Mouse (Mus musculus) intestine, embryonic 16.5 days (tissue): ENCODE data around the gene Zdhhc7. TPM values are rescaled to one million over a fixed set of nuclear protein-coding genes. Genes with fewer than 3 reads are reported as not detected.

Source experiments
- ATAC-seq: fragments of 200-750 bp; cut with Nextera tagmentation; 2 replicates; pipeline ENCODE4 v1.8.0; 2017; ENCODE audit warnings: moderate TSS enrichment, moderate library complexity
- H3K27ac ChIP-seq: fragments of 300-500 bp; sonication (generic); 2 replicates; pipeline ENCODE4 v1.5.1; 2014; ENCODE audit warnings: mild to moderate bottlenecking, low read length
- H3K27me3 ChIP-seq: fragments of 300-500 bp; sonication (generic); replicated peaks from 2 replicates; pipeline ENCODE4 v1.6.1; 2014; ENCODE audit warnings: low read length, control low read depth, mixed read lengths; ENCODE audit not compliant: control insufficient read depth, insufficient read depth
- H3K36me3 ChIP-seq: fragments of 300-500 bp; sonication (generic); 2 replicates; pipeline ENCODE4 v1.6.1; 2014; ENCODE audit warnings: low read length, control low read depth; ENCODE audit not compliant: control insufficient read depth, insufficient read depth
- H3K4me1 ChIP-seq: fragments of 300-500 bp; sonication (generic); 2 replicates; pipeline ENCODE4 v1.6.1; 2014; ENCODE audit warnings: low read length, control low read depth, mixed read lengths; ENCODE audit not compliant: control insufficient read depth, insufficient read depth
- H3K4me2 ChIP-seq: fragments of 300-500 bp; sonication (generic); 2 replicates; pipeline ENCODE4 v1.6.1; 2014; ENCODE audit warnings: low read depth, low read length, control low read depth
- H3K4me3 ChIP-seq: fragments of 300-500 bp; sonication (generic); 2 replicates; pipeline ENCODE4 v1.5.1; 2014; ENCODE audit warnings: mild to moderate bottlenecking, low read length
- H3K9ac ChIP-seq: fragments of 300-500 bp; sonication (generic); 2 replicates; pipeline ENCODE4 v1.6.1; 2014; ENCODE audit warnings: low read depth, low read length
- H3K9me3 ChIP-seq: fragments of 300-500 bp; sonication (generic); 2 replicates; pipeline ENCODE4 v1.6.1; 2016; ENCODE audit warnings: low read length, control low read depth; ENCODE audit not compliant: control insufficient read depth
- WGBS: fragments of 180-500 bp; shearing (Covaris S2); extraction: QIAGEN DNeasy Blood & Tissue Kit; methylation state at CpG from one replicate; pipeline ENCODE4 v1.1.7; 2014; 5-methylcytosine and 5-hydroxymethylcytosine counted together
- polyA plus RNA-seq: library from polyadenylated mRNA; unstranded; fragments of >200 nt; fragmentation: Nextera tagmentation; extraction: Ambion mirVana; gene quantifications from 2 replicates; pipeline ENCODE4 v1.2.1, GENCODE M21; 2015

Zdhhc7 gene
- 40.5 and 44.7 TPM in 2 replicates for polyA plus RNA-seq

DNA sequence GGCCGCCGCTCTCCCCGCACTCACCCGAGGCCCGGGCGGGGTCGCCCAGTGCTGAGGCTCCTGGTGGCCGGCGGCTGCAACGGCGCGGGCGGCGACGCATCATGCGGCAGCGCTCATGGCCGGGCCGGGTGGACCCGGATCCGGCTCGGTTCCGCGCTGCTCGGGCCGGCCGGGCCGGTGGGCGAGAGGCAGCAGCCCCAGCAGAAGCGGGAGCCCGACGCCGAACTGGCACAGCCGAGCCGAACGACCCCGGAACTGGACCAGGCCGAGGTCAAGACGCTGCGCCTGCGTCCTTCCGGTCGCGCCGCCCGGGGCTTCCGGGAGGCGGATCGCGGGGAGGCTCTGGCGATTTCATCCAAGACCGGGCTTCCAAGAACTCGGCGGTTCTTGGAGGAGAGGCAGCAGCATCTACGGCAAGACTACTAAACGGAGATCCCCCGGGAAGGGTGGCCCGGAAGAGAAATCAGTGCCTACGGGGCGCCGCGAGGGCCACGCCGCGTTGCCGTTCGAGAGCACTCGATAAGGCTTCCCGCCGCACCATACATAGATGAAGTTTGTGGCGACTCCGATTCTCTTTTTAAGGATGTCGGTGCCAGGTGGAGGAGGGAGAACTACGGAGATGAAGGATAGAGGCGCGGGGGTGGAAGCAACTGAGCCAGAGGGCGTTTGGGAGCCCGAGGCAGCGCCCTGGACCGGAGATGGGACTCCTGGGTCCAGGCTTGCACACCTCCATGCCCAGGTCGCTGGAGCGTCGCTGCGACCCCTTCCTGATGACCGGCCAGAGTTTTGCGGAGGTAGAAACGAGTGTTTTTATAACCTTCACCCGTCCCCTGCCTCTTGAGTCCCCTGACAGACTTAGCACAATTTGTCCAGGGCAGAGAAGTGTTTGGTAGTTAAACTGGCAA lies at the start of gene Zdhhc7:
Gene Zdhhc7, minus strand, starts transcription at position 415 of the 905 bp plus-strand sequence.
- H3K27ac ChIP-seq: peak within 1 kb of the TSS; percentile 95
- H3K36me3 ChIP-seq: no peaks in the 10 kb centered on the region
- no peaks in the 10 kb centered on the region for H3K9me3 ChIP-seq
- peak within 1 kb of the TSS; percentile 89 for H3K9ac ChIP-seq
- peak; percentile 76 for ATAC-seq
- H3K4me1 ChIP-seq: peaks cover 27% of the 10 kb centered on the region
- peak within 1 kb of the TSS; percentile 90 for H3K4me3 ChIP-seq
- H3K4me2 ChIP-seq: peak within 1 kb of the TSS; percentile 73
- H3K27me3 ChIP-seq: no peaks in the 10 kb centered on the region
- WGBS: under 1% methylated on average over 88 of the region's 88 CpGs

DNA sequence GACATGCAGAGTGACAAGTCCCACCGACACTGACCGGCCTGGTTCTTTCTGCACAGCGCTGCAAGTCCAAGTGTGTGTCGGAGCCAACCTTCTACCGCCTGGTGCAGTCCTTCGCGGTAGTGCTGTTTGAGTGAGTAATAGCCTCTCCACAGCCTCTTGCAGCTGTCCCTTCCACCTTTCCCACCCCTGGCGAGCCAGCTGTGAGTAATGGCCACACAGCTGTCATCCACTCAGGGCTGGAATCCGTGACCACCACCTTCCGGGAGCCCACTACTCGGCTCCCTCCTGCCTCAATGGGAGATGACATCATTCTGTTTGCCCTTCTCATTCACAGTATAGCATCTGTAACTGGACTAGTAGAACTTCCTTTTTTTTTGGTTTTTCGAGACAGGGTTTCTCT lies 48.7 kb upstream of the Zdhhc7 start:
- H3K9me3 ChIP-seq: no peaks in the 10 kb centered on the region
- WGBS: 66% methylated on average over 12 of the region's 12 CpGs
- H3K4me3 ChIP-seq: no peak overlapping the region

DNA sequence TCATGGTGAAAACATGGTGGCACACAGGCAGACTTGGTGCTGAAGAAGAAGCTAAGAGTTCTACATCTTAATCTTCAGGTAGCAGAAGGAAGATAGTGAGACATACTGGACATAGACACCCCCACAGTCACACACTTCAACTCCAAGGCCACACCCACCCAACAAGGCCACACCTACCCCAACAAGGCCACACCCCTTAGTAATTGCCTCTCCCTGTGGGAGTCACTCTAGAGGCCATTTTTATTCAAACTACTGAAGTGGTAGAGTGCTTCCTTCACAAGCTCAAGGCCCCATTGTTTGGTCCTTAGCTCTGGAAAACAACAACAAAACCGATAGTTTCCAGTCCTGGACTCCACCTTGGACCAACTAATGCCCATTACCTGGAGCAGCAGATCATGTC lies 44.8 kb upstream of the Zdhhc7 start:
- Histone ChIP-seq H3K36me3 (no peaks in the 10 kb centered on the region), H3K4me2 (no peak overlapping the region), H3K9ac (no peak overlapping the region), H3K27me3 (no peaks in the 10 kb centered on the region), H3K4me1 (peaks cover 7% of the 10 kb centered on the region; the same call in 1 of the 2 replicates), H3K9me3 (no peaks in the 10 kb centered on the region), H3K27ac (no peak overlapping the region), H3K4me3 (no peak overlapping the region)
- WGBS: 87% methylated on average over 1 of the region's 1 CpGs
- no peak for ATAC-seq

More for the DNA sequence above, 48.7 kb upstream of the Zdhhc7 start:
- Histone ChIP-seq H3K4me1 (no peaks in the 10 kb centered on the region), H3K4me2 (no peak overlapping the region), H3K27ac (no peak overlapping the region), H3K9ac (no peak overlapping the region), H3K27me3 (no peaks in the 10 kb centered on the region), H3K36me3 (no peaks in the 10 kb centered on the region)
- no peak for ATAC-seq

DNA sequence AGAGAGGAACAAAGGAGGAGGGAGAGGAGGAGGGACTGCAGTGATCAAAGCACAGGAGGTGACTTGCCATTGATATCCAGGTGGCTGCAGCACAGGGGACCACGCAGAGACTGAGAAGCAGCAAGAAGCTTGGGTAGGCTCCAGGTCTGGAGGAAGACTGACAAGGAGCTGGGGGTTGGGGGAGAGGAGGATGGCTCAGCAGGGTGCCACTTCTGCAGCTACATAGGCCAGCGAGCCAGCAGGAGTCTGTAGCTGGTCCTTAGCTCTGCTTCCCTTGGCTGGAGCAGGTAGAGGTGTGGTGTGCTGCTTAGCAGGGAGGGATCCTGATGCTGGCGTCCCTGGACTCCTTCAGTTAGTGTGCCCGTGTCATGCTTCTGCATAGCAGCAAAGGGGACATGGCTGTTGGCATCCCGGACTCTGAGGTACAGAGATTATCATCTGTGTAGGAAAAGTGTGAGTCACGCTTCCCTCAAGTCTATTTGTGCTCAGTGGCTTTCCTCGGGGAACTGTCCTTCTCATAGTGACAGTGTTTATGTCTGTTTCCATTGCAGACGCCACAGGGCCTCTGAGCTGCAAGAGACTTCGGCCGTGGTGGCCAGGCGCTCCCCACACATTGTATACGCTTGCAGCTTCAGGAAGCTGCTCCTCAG lies 43.5 kb upstream of the Zdhhc7 start:
- no peak overlapping the region for H3K4me3 ChIP-seq
- H3K36me3 ChIP-seq: no peaks in the 10 kb centered on the region
- H3K9me3 ChIP-seq: no peaks in the 10 kb centered on the region
- ATAC-seq: no peak
- H3K27me3 ChIP-seq: no peaks in the 10 kb centered on the region
- H3K9ac ChIP-seq: peak overlapping the region; percentile 19; the same call in 1 of the 2 replicates
- H3K4me1 ChIP-seq: peaks cover 17% of the 10 kb centered on the region; the same call in 1 of the 2 replicates
- H3K27ac ChIP-seq: no peak overlapping the region
- no peak overlapping the region for H3K4me2 ChIP-seq
- 49% methylated on average over 12 of the region's 12 CpGs for WGBS

DNA sequence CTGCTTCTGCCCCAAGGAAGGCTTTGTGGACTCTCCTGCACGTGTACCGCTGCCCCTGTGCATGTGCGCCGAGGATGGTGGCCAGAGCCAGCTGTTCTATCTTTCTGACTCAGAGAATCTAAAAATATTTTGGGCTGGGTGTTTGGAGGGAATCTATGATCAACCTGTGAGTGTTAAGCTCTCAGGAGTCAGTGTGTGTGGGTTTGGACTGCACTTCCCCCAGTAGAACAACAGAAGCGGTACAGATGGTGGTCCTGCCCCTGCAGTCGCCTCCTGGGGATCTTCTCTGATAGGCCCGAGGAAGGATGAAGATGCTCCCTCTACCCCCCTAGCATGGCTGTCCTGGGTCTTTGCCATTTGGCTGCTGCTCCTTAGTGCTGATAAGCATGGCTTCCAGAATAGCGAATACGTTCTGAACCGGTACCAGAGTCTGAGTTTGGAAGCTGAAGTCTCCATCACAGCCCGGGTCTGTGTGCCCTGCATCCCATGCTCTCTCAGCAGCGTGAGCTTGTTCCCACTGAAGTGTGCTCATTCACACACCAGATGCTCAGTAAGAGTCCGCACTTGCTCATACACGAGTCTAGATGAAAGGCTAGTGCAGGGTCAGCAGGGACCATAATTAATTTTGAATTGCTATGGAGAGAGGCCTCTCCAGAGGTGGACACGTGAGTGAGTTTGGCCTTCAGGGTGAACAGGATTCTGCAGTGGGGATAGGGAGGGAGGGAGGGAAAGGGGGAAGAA lies 42.8 kb upstream of the Zdhhc7 start:
- no peaks in the 10 kb centered on the region for H3K27me3 ChIP-seq
- no peak overlapping the region for H3K4me2 ChIP-seq
- WGBS: 72% methylated on average over 15 of the region's 15 CpGs
- H3K4me1 ChIP-seq: peaks cover 23% of the 10 kb centered on the region; the same call in 1 of the 2 replicates
- no peak overlapping the region for H3K27ac ChIP-seq
- no peak overlapping the region for H3K9ac ChIP-seq
- no peak overlapping the region for H3K4me3 ChIP-seq
- H3K36me3 ChIP-seq: no peaks in the 10 kb centered on the region
- no peaks in the 10 kb centered on the region for H3K9me3 ChIP-seq
- no peak for ATAC-seq

DNA sequence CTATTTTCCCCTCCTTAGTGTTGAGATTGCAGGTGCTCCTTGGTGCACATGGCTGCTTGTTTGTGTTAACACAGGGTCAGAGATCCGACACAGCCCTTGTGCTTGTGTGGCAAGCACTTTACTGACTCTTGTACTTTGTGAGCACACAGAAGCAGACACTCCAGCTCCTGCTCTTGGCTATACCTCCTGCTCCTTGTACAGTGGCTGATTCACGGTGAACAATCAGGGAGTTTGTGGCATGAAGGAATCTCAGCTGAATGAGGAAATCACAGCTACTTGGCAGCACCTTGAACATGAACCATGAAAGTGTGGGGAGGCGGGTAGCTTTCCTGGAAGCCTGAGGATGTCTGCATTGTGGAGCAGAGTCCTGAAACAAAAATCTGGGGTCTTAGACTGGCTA lies 39.5 kb upstream of the Zdhhc7 start:
- Histone ChIP-seq H3K4me1 (peaks cover 37% of the 10 kb centered on the region), H3K4me2 (no peak overlapping the region), H3K9ac (0 out of 2 replicates have a peak overlapping the region, but pooled peaks have one; percentile 12), H3K4me3 (no peak overlapping the region), H3K27ac (peak overlapping the region; percentile 61), H3K9me3 (no peaks in the 10 kb centered on the region), H3K36me3 (no peaks in the 10 kb centered on the region), H3K27me3 (no peaks in the 10 kb centered on the region)
- peak; percentile 4; the same call in 1 of the 2 replicates for ATAC-seq
- 58% methylated on average over 3 of the region's 3 CpGs for WGBS

DNA sequence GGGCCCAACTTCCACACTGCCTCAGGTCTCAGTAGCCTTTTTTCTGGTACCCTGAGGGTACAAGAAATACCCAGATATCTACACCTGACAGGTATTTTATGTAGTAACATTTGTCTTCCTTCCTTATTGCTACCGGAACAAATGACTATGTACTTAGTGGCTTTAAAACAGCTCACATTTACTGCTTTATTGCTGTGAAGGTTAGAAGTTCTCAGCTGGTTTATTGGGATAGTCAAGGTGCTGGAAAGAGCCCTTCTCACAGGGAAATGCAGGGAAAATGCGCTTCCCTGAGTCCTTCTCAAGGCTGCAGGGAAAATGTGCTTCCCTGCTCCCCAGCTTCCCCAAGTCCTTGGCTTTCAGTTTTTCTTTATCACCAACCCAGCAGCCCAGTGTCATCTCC lies 37.7 kb upstream of the Zdhhc7 start:
- H3K27ac ChIP-seq: peak overlapping the region; percentile 91

DNA sequence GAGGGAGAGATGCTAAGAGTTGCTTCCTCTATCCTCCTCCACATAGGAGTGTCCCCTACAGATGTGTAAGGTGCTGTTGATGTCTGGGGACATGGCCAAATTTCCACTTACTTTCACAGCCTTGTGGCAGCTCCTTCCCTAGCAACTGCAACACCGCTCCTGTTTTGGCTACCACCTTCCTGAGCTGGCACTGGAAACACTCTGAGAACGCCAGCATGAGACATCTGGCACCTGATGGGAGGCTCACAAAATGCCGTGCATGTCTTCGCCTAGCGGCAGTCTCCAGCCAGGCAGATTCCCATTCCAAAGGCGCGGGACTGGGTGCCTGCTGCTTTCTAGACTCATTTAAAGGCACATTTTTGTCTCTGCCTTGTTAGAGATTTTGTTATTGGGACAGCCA lies 35.3 kb upstream of the Zdhhc7 start:
- Histone ChIP-seq H3K36me3 (no peaks in the 10 kb centered on the region), H3K4me3 (no peak overlapping the region), H3K9me3 (no peaks in the 10 kb centered on the region), H3K27ac (no peak overlapping the region), H3K27me3 (no peaks in the 10 kb centered on the region), H3K9ac (no peak overlapping the region), H3K4me2 (no peak overlapping the region), H3K4me1 (peaks cover 31% of the 10 kb centered on the region)
- 61% methylated on average over 7 of the region's 7 CpGs for WGBS
- no peak for ATAC-seq

More for the DNA sequence above, 37.7 kb upstream of the Zdhhc7 start:
- WGBS: 58% methylated on average over 2 of the region's 2 CpGs
- peak overlapping the region; percentile 8; the same call in 1 of the 2 replicates for H3K4me2 ChIP-seq
- no peaks in the 10 kb centered on the region for H3K9me3 ChIP-seq
- peaks cover 31% of the 10 kb centered on the region for H3K4me1 ChIP-seq
- H3K9ac ChIP-seq: peak overlapping the region; percentile 17; the same call in 1 of the 2 replicates
- no peaks in the 10 kb centered on the region for H3K36me3 ChIP-seq
- ATAC-seq: peak; percentile 86
- no peak overlapping the region for H3K4me3 ChIP-seq
- H3K27me3 ChIP-seq: no peaks in the 10 kb centered on the region

DNA sequence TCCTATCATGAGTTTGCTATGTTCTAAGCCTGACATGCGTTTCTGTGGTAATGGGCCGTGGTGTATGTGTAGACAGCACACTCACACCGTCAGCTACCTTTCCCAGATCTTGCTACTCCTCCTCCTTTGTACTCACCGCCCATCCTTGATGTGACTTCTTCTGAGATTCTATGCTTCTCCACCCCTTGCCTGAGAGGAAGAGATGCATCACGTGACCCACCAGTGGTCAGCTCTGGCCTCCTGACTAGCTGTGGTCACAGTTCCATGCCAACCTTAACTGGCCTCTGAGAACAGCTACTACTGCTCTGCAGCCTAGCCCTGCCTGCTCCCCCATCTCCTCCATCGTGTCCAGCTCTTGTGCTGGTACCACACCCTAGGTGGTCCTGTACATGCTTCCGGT lies 34.4 kb upstream of the Zdhhc7 start:
- WGBS: 90% methylated on average over 7 of the region's 7 CpGs
- no peak for ATAC-seq
- H3K4me3 ChIP-seq: no peak overlapping the region

More for the DNA sequence above, 34.4 kb upstream of the Zdhhc7 start:
- H3K9me3 ChIP-seq: no peaks in the 10 kb centered on the region
- no peak overlapping the region for H3K9ac ChIP-seq
- no peak overlapping the region for H3K4me2 ChIP-seq
- H3K27ac ChIP-seq: no peak overlapping the region
- no peaks in the 10 kb centered on the region for H3K27me3 ChIP-seq
- peaks cover 27% of the 10 kb centered on the region for H3K4me1 ChIP-seq
- no peaks in the 10 kb centered on the region for H3K36me3 ChIP-seq
